Mouse (Mus musculus): ENCODE results near the gene BC005561. TPM values are rescaled to one million over a fixed set of nuclear protein-coding genes. Genes with fewer than 3 reads are reported as not detected.

The BC005561 gene
- 1.1 and 1.2 TPM in 2 replicates for polyA plus RNA-seq (2012; rRNA removed)

DNA sequence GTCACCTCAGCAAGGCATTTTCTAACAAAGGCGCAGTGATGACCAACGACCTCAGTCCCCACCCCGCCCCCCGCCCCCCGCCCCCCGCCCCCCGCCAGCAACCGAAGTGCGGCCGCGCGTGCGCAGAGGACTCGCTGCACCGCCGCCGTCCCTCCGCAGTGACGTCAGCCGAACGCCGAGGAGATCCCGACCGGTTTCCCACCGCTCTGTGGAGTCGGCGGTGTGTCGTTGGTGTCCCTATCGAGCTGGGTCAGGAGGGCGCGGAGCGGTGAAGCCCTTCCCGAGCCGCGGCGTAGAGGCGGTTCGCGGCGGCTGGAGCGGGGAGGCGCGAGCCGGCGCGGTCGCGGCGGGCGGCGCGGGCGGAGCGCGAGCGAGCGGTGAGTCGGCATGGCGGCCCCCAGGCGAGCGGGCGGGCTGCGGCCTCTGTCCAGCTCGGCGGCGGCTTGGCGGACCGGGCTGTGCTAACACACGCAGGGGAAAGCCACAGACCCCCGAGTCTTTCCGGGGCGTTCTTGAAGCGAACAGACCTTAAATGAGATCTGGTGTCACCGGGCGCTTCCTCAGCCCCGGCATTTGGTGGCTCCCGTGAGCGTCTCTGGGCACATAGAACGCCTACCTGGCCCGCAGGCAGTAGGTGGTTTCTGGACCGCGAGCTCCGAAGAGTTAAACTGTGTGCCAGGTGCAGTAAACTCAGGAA, at the start of gene BC005561:
Gene BC005561 (plus strand): TSS at position 158 of the 697 bp plus-strand sequence.

DNA sequence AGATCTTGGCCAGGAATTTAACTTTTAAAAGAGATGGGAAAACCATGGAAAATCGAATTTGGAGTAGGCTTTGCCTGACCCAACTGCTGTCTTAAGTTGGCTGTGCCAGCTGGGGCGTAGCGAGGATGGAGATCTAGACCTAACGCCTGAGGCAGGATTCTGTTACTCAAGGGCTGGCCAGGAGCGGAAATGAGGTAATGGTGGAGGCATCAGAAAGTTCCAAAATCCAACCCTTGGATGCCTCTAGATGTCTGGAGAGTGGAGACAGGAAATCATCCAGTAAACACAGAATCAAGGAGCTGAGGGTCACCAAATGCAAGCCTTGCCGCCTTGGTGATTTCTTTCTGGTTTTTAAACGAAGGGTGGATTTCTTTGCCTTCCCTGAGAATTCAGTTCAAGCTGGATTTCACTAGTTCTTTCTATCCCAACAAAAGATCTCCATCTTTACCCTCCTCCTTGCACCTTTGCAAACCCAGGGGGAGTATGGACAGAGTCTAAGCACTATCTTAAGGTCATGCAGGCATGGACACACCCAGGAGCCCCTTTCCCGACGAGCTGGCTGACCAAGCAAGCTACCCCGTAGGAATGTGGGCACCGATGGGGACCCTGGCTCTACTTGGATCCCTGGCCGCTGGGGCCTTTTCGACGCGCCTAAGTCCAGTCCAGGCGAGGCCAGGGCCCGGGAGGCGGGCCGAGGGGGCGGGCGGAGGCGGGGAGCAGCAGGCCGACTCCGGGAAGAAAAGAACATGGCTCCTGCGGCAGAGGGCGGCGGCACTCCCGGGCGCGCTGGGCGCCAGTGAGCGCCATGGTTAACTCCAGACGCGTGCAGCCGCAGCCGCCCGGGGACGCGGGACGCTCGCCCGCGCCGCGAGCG, 49.1 kb upstream of the BC005561 start, which contains the start of gene Pkd2:
Gene Pkd2 (plus strand): TSS at position 619 of the 874 bp plus-strand sequence.

Other genes with a start within 250 kb of the BC005561 start
- not detected in 2 replicates for gene Ibsp, start 209.2 kb upstream of the BC005561 start, polyA plus RNA-seq (2012; rRNA removed)
- not detected in 2 replicates for gene Mepe, start 183.0 kb upstream of the BC005561 start, polyA plus RNA-seq (2012; rRNA removed)
- 0.30 and 1.4 TPM in 2 replicates for gene Spp1, start 73.2 kb upstream of the BC005561 start, polyA plus RNA-seq (2012; rRNA removed)
- 22.4 and 24.2 TPM in 2 replicates for gene Pkd2, start 48.9 kb upstream of the BC005561 start, polyA plus RNA-seq (2012; rRNA removed)